Mouse (Mus musculus) midbrain, embryonic 14.5 days (tissue): ENCODE data around the gene Rcor3. TPM values are rescaled to one million over a fixed set of nuclear protein-coding genes. Genes with fewer than 3 reads are reported as not detected.

Experiments used
- ATAC-seq: fragments of 200-750 bp; cut with Nextera tagmentation; 2 replicates; pipeline ENCODE4 v1.8.0; 2017; ENCODE audit warnings: moderate number of reproducible peaks, moderate library complexity; ENCODE audit not compliant: low FRiP score, low TSS enrichment
- DNase-seq: peaks from one replicate; pipeline ENCODE4 v3.0.0-alpha.2; 2015
- H3K27ac ChIP-seq: fragments of 300-500 bp; sonication (generic); replicated peaks from 2 replicates; pipeline ENCODE4 v1.5.1; 2014; ENCODE audit warnings: mild to moderate bottlenecking, low read depth, low read length, moderate library complexity
- H3K27me3 ChIP-seq: fragments of 300-500 bp; sonication (generic); 2 replicates; pipeline ENCODE4 v1.6.1; 2014; ENCODE audit warnings: low read length, control low read depth, mixed read lengths; ENCODE audit not compliant: control insufficient read depth, insufficient read depth
- H3K36me3 ChIP-seq: fragments of 300-500 bp; sonication (generic); 2 replicates; pipeline ENCODE4 v1.6.1; 2014; ENCODE audit warnings: low read length, control low read depth; ENCODE audit not compliant: control insufficient read depth, insufficient read depth
- H3K4me1 ChIP-seq: fragments of 300-500 bp; sonication (generic); 2 replicates; pipeline ENCODE4 v1.6.1; 2014; ENCODE audit warnings: mild to moderate bottlenecking, antibody characterized with exemption, low read length, control low read depth; ENCODE audit not compliant: control insufficient read depth, insufficient read depth
- H3K4me2 ChIP-seq: fragments of 300-500 bp; sonication (generic); 2 replicates; pipeline ENCODE4 v1.6.1; 2014; ENCODE audit warnings: mild to moderate bottlenecking, low read length, moderate library complexity
- H3K4me3 ChIP-seq: fragments of 300-500 bp; sonication (generic); replicated peaks from 2 replicates; pipeline ENCODE4 v1.5.1; 2014; ENCODE audit warnings: low read depth, low read length
- H3K9ac ChIP-seq: fragments of 300-500 bp; sonication (generic); replicated peaks from 2 replicates; pipeline ENCODE4 v1.6.1; 2014; ENCODE audit warnings: mild to moderate bottlenecking, low read length, moderate library complexity
- H3K9me3 ChIP-seq: fragments of 300-500 bp; sonication (generic); 2 replicates; pipeline ENCODE4 v1.6.1; 2016; ENCODE audit warnings: low read length, control low read depth, mixed read lengths; ENCODE audit not compliant: control insufficient read depth
- WGBS: fragments of 180-500 bp; shearing (Covaris S2); extraction: QIAGEN DNeasy Blood & Tissue Kit; methylation state at CpG from one replicate; pipeline ENCODE4 v1.1.7; 2014; 5-methylcytosine and 5-hydroxymethylcytosine counted together
- polyA plus RNA-seq: library from polyadenylated mRNA; unstranded; fragments of >200 nt; fragmentation: Nextera tagmentation; extraction: Ambion mirVana; gene quantifications from 2 replicates; pipeline ENCODE4 v1.2.1, GENCODE M21; 2014

The Rcor3 gene
- polyA plus RNA-seq, 1 experiment from 2014 or later: 36.3 TPM

- 71% methylated on average over 2 of the region's 2 CpGs for WGBS
- H3K27ac ChIP-seq: no peak overlapping the region
These were observed 69.7 kb downstream of the Rcor3 start for GRCm38 (mm10) chr1:192068188-192068587.

GRCm38 (mm10) chr1:192066956-192067355 is 70.9 kb downstream of the Rcor3 start:
- H3K4me1 ChIP-seq: no peaks in the 10 kb centered on the region
- H3K4me2 ChIP-seq: no peak overlapping the region
- WGBS: 94% methylated on average over 3 of the region's 3 CpGs
- DNase-seq: no peak
- no peaks in the 10 kb centered on the region for H3K9me3 ChIP-seq
- no peak overlapping the region for H3K9ac ChIP-seq
- H3K36me3 ChIP-seq: no peaks in the 10 kb centered on the region
- no peak overlapping the region for H3K27ac ChIP-seq
- no peak for ATAC-seq
- H3K4me3 ChIP-seq: no peak overlapping the region
- no peaks in the 10 kb centered on the region for H3K27me3 ChIP-seq

More at GRCm38 (mm10) chr1:192068188-192068587, 69.7 kb downstream of the Rcor3 start:
- Histone ChIP-seq H3K4me2 (no peak overlapping the region), H3K27me3 (no peaks in the 10 kb centered on the region), H3K4me1 (no peaks in the 10 kb centered on the region), H3K9ac (no peak overlapping the region), H3K4me3 (no peak overlapping the region), H3K36me3 (no peaks in the 10 kb centered on the region), H3K9me3 (no peaks in the 10 kb centered on the region)
- ATAC-seq (no peak), DNase-seq (no peak)

GRCm38 (mm10) chr1:192063209-192063946 is 74.5 kb downstream of the Rcor3 start:
- Histone ChIP-seq H3K9ac (no peak overlapping the region), H3K4me3 (no peak overlapping the region), H3K27me3 (no peaks in the 10 kb centered on the region), H3K36me3 (no peaks in the 10 kb centered on the region), H3K9me3 (no peaks in the 10 kb centered on the region), H3K4me2 (no peak overlapping the region), H3K4me1 (no peaks in the 10 kb centered on the region), H3K27ac (no peak overlapping the region)
- DNase-seq: no peak
- ATAC-seq: no peak
- 90% methylated on average over 8 of the region's 8 CpGs for WGBS

- Histone ChIP-seq H3K4me2 (no peak overlapping the region), H3K4me1 (no peaks in the 10 kb centered on the region), H3K27ac (no peak overlapping the region), H3K27me3 (no peaks in the 10 kb centered on the region), H3K36me3 (no peaks in the 10 kb centered on the region), H3K4me3 (no peak overlapping the region), H3K9me3 (no peaks in the 10 kb centered on the region), H3K9ac (no peak overlapping the region)
- 91% methylated on average over 14 of the region's 14 CpGs for WGBS
- DNase-seq (no peak), ATAC-seq (no peak)
These were observed 75.2 kb downstream of the Rcor3 start for GRCm38 (mm10) chr1:192062682-192063081.

- H3K9ac ChIP-seq: no peak overlapping the region
- no peaks in the 10 kb centered on the region for H3K9me3 ChIP-seq
- WGBS: 82% methylated on average over 4 of the region's 4 CpGs
- no peak overlapping the region for H3K4me2 ChIP-seq
- no peak for ATAC-seq
- no peaks in the 10 kb centered on the region for H3K4me1 ChIP-seq
- no peak for DNase-seq
- no peaks in the 10 kb centered on the region for H3K36me3 ChIP-seq
- H3K27me3 ChIP-seq: no peaks in the 10 kb centered on the region
- no peak overlapping the region for H3K4me3 ChIP-seq
- H3K27ac ChIP-seq: no peak overlapping the region
These were observed 76.1 kb downstream of the Rcor3 start for GRCm38 (mm10) chr1:192061666-192062306.

- 85% methylated on average over 10 of the region's 10 CpGs for WGBS
- H3K9me3 ChIP-seq: no peaks in the 10 kb centered on the region
- H3K4me2 ChIP-seq: no peak overlapping the region
- H3K27me3 ChIP-seq: no peaks in the 10 kb centered on the region
- no peaks in the 10 kb centered on the region for H3K4me1 ChIP-seq
- DNase-seq (no peak), ATAC-seq (no peak)
- no peaks in the 10 kb centered on the region for H3K36me3 ChIP-seq
- H3K9ac ChIP-seq: no peak overlapping the region
- no peak overlapping the region for H3K4me3 ChIP-seq
- no peak overlapping the region for H3K27ac ChIP-seq
These were observed 79.0 kb downstream of the Rcor3 start for GRCm38 (mm10) chr1:192058911-192059310.

GRCm38 (mm10) chr1:192053726-192054125 is 84.1 kb downstream of the Rcor3 start:
- Histone ChIP-seq H3K9me3 (no peaks in the 10 kb centered on the region), H3K4me2 (no peak overlapping the region), H3K9ac (no peak overlapping the region), H3K4me1 (no peaks in the 10 kb centered on the region), H3K36me3 (no peaks in the 10 kb centered on the region), H3K27me3 (no peaks in the 10 kb centered on the region), H3K27ac (no peak overlapping the region), H3K4me3 (no peak overlapping the region)
- WGBS: 63% methylated on average over 3 of the region's 3 CpGs
- ATAC-seq (no peak), DNase-seq (no peak)

- ATAC-seq (no peak), DNase-seq (no peak)
- H3K4me1 ChIP-seq: no peaks in the 10 kb centered on the region
- WGBS: 83% methylated on average over 5 of the region's 5 CpGs
- H3K9me3 ChIP-seq: no peaks in the 10 kb centered on the region
- H3K27ac ChIP-seq: no peak overlapping the region
- H3K4me3 ChIP-seq: no peak overlapping the region
- no peaks in the 10 kb centered on the region for H3K27me3 ChIP-seq
- H3K4me2 ChIP-seq: no peak overlapping the region
- no peaks in the 10 kb centered on the region for H3K36me3 ChIP-seq
- H3K9ac ChIP-seq: no peak overlapping the region
These were observed 84.9 kb downstream of the Rcor3 start for GRCm38 (mm10) chr1:192052986-192053385.

GRCm38 (mm10) chr1:192052461-192052860 is 85.4 kb downstream of the Rcor3 start:
- Histone ChIP-seq H3K36me3 (no peaks in the 10 kb centered on the region), H3K9me3 (no peaks in the 10 kb centered on the region), H3K4me2 (no peak overlapping the region), H3K9ac (no peak overlapping the region), H3K27ac (no peak overlapping the region), H3K4me3 (no peak overlapping the region), H3K27me3 (no peaks in the 10 kb centered on the region), H3K4me1 (no peaks in the 10 kb centered on the region)
- DNase-seq (no peak), ATAC-seq (no peak)
- WGBS: 91% methylated on average over 8 of the region's 8 CpGs
